Mouse (Mus musculus): Measurements from ENCODE around the gene Hyls1.

- TF ChIP-seq GATA1 (IDR thresholded peaks at IDR 0.05; ENCODE audit: borderline replicate concordance, low read length) (no peak), FLI1 (IDR thresholded peaks at IDR 0.05; ENCODE audit: low read length) (no peak)
Observed at GRCm38 (mm10) chr9:35614005-35614404, 43.8 kb upstream of the Hyls1 start.

Measured in megakaryocyte, embryonic 14.5 days (primary cell).